Mouse (Mus musculus) cortical plate, adult 2 months (tissue): ENCODE measurements around the gene Zfp652.

Experiments used
- CTCF ChIP-seq: fragments of 200-500 bp; IDR thresholded peaks from 2 replicates; pipeline ENCODE4 v1.5.1; 2011; ENCODE audit warnings: mild to moderate bottlenecking, control low read depth, low read length; ENCODE audit not compliant: insufficient read depth; ENCODE audit errors: extremely low read depth
- POLR2A ChIP-seq: fragments of 200-500 bp; IDR thresholded peaks from 2 replicates; pipeline ENCODE4 v1.6.1; 2011; ENCODE audit warnings: mild to moderate bottlenecking, low read length, control low read depth; ENCODE audit not compliant: insufficient read depth; ENCODE audit errors: extremely low read depth

DNA sequence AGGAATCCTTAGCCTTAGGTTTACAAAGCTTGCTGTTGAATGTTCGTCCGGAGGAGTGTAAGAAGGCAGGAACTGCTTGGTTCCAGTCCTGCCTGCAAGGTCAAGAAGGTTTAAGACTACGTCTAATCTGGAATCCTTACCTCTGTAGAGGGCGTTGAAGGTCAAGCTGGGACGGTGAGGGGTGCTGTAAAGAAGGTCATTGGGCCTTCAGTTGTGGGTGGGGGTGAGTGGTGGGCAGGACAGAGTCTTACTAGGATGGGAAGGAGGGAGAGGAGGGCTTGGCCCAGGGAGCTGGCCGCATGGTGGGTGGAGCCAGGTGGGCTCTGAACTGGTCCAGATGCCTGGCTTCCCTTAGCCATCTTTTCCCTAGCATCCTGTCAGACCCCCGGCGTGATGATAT is 59.2 kb downstream of the Zfp652 start:
- TF ChIP-seq CTCF (no peak), POLR2A (no peak)
